Mouse (Mus musculus) induced T-regulatory cell, adult 2 months (primary cell): Measurements from ENCODE around the gene Pcyox1.

Experiments
- DNase-seq: peaks from one replicate; pipeline ENCODE4 v3.0.0-alpha.2; 2012; ENCODE audit warnings: low read depth

The Pcyox1 gene

GRCm38 (mm10) chr6:86396581-86397256, at the start of gene Pcyox1:
Gene Pcyox1, minus strand, starts transcription at chr6:86397154.
- DNase-seq: peak; percentile 89

- no peak for DNase-seq
These were observed 48.6 kb upstream of the Pcyox1 start for GRCm38 (mm10) chr6:86445551-86445950.

DNA sequence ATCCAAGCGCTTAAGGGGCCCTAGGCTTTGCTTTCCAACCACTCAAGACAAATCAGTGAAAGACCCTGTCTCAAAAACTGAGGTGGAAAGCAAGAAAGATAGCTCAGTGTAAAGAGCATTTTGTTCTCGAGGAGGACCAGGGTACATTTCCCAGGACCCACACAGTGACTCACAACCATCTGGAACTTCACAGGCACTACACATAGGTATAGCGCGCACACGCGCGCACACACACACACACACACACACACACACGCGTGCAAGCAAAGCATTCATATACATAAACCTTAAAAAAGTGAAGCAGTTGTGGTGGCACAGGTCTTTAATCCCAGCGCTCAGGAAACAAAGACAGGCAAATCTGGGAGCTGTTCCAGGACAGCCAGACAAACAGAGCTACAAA, 44.6 kb upstream of the Pcyox1 start:
- no peak for DNase-seq

DNA sequence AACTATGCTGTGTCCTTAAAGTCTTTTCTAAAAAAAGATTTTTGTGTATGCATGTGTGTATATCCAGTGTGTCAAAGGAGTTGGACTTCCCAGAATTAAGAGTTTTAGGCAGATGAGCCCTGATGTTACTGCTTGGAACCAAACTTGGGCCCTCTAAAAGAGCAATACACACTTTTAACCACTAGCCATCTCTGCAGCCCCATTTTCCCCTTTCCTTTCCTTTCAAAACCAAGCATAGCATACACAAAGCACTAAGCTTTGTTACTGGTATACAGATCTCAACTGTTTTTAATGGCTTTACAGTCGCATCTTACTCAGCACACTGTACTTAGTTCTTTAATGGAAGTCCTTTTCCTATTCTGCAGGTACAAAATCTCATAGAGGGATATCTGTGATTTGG, 42.6 kb upstream of the Pcyox1 start:
- peak; percentile 33 for DNase-seq

DNA sequence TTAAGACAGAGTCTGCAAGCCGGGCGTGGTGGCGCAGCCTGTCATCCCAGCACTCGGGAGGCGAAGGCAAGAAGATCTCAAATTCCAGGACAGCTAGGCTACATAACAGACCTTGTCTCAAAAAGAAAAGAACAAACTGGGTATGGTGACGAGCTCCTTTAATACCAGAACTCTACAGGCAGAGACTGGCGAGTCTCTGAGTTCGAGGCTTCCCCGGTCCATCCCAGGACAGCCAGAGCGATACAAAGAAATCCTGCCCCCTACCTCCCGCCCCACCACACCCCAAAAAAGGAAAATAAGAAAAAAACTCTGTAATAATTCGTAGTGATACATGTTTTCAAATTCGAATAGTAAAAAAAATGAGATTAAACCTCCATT, 42.2 kb upstream of the Pcyox1 start:
- DNase-seq: no peak

DNA sequence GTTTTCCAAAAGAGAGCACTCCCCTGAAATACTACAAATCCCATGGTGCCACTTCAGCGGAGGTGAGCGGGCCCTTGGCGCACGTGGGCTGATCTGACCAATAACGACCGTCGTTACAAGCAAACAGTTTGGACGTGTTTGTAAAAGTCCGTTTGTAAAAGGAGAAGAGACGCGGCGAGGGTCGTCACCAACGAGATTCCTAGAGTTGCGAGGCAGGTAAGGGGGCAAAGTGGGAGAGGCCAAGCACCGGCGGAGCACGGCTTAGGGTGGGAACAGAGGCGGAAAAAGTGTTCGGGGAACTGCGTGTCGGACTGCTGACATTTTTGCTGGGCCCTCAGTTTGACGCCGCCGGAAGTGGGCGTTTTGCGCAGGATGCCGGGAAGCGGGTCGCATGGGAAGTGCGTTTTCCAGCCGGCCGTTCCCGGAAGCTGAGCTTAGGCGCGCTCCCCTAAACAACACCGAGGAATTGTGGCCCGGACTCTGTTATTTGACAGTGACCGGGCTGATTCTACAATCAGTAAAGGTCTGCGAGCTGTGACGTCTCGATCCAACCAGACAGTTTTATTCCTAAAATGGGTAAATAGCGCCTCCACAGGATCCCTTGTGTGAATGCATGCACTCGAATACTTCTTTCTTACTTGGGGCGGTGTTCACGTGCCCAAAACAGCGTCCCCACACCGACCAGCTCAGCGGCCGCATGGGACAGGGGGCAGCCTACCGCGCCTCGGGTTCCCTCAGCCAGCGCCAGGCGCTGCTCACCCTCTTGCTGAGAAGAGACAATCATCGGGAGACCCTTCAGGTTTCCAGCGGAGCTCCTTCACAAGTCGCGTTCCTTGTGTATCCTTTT, 41.5 kb upstream of the Pcyox1 start, which contains the start of gene C87436:
Gene C87436, plus strand, starts transcription at position 103 of the 847 bp plus-strand sequence.
- peak; percentile 98 for DNase-seq

- DNase-seq: peak; percentile 82
These were observed 40.8 kb upstream of the Pcyox1 start for GRCm38 (mm10) chr6:86437711-86438110.

DNA sequence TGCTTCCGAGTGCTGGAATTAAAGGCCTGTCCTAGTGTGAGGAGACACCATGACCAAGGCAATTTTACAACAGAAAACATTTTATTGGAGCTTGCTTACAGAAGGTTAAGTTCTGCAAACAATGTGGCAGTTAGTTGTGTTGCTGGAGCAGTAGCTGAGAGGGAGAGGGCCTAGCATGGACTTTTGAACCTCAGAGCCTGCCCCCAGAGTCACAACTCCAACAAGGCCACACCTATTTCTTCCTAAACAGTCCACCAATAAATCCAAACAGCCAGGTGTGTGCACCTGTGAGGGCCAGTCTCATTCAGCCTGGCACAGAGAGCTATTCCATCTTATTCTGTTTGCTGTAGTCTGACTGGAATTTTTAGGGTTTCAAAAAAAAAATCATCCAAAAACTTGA, 36.7 kb upstream of the Pcyox1 start:
- DNase-seq: no peak

DNA sequence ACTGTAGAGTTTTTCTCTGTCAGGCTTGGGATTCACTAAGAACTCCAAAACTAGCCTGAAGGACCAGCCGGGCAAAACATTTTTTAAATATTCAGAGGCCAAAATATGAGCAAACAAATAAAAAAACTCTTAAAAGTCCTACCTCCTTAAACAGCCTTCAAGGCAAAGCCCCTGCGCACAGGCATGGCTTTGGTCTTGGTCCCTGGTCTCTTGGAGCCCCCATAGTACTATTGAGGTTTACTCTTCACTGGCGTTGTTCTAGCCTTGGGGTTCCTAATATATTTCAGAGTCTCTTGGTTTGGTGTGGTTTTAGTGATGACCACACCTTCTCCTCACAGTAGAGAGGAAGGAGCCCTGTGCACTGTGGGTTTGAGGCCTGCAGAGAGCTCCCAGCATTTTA, 34.6 kb upstream of the Pcyox1 start:
- DNase-seq: no peak

DNA sequence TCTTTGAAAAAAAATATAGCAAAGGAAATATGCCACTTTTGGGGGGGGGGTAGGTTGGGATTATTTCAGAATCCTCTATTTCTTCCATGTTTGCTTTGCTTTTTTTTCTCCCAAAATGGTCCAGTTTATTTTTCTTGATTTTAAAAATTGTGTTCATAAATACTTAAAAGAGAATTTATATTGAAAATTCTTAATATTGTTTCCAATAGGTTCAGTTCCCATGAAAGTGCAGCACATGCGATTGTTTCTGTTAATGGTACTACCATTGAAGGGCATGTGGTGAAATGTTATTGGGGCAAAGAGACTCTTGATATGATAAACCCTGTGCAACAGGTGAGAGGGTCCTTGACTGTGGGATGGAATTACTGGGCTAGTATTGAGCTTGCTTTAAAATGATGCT, 29.4 kb upstream of the Pcyox1 start, which contains the start of gene Gm44790:
Gene Gm44790, plus strand, starts transcription at position 301 of the 400 bp plus-strand sequence.
- DNase-seq: no peak

DNA sequence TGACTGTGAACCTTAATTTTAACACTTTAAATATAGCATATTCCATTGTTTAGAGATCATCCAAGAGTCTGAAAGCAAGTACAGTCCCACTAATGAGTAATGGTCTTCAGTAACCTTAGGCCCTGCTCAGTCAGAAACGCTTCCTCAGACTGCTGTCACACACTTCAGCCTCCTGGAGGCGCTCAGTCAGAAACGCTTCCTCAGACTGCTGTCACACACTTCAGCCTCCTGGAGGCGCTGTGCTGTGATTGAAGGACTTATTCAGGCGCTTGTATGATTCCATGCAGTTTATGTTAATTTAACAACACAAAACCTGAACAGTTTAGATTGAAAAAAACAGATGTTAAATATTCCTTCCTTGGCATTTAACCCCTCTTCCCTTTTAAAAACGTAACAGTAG, 23.5 kb upstream of the Pcyox1 start:
- peak; percentile 67 for DNase-seq

DNA sequence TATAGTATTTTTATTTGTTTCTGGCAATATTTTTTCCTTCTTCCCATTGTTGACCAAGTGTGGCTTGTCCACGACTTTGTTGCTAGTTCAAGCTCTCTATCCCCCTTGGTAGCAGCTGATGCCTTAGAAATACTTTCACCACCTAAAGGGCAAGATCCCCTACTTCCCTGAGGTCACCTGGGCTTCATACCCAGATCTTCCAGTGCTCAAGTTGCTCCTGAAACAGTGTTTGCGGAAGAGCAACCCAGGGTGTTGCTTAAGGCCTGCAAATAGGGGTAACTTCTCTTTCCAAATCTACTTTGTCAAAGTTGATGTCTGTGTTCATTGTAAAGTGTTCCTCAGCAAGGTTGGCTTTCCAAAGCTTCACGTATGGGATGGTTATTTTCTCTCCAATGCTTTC, 22.3 kb upstream of the Pcyox1 start:
- DNase-seq: no peak

DNA sequence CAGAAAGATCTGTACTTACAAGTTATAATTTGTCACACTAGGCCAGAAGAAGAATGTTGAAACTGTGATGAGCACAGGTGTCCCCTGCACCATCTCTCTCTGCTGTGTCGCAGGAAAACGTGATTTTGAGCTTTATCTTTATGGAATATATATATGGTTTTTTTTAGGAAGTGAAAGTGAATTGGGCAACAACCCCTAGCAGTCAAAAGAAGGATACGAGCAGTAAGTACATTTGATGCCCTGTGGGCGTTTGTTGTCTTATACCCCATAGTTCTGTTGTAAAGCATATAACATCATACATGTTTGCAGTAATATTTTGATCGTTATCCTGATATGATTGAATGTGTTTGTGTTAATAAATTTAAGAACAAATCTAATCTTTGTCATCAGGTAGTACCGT, 21.8 kb upstream of the Pcyox1 start:
- no peak for DNase-seq

- DNase-seq: no peak
These were observed 9.4 kb upstream of the Pcyox1 start for GRCm38 (mm10) chr6:86406306-86406705.

GRCm38 (mm10) chr6:86404996-86405395, 8.0 kb upstream of the Pcyox1 start:
- peak; percentile 57 for DNase-seq

DNA sequence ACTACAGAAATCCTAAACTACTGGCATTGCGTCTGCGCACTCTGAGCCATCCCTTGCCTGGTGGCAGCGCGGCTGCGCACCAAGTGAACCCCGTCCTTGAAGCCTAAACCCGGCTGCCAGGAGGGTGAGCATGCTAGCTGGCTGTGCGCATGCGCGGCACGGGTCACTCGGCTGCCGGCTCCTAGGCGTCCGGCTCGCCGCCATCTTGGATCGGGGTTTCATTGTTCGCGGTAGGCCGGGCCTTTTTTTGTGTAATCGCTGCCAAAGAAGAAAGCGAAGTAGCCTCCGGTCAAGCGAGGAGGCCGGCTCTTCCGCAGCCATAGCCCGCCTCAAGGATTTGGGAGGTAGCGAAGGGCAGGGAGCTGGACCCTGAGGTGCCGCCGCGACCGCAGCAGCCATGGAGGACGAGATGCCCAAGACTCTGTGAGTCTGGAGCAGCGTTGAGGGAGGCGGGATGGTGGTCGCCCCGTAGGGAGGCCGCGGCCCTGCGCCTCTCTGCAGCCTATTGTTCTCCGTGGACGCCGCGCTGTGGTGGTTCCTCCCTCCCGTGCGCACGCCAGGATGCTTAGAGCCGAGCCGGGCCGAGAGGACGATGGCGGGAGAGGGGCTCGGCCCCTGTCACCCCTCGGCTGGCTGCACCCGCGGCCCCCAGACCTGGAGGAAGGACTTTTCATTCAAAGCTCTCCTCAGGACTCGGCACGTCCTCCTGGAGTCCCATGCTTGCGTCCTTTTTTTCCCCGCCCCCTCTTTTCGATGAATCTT, 7.3 kb upstream of the Pcyox1 start, which contains the start of gene Tia1:
Gene Tia1, plus strand, starts transcription at position 120 of the 762 bp plus-strand sequence.
- peak; percentile 98 for DNase-seq

DNA sequence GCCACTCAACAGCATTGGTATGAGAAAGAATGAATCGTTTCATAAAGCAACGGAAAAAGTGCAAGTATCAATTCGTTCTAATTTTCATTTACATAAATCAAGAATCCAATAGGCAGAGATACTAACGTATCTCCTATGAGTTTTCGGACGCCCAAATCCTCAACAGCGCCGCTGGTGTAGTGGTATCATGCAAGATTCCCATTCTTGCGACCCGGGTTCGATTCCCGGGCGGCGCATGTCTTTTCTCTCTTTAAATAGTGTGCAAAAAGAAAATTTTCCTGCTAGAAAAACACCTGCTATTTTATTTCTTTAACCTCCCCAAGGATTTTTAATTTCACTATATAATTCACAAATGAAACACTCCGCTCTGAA, 6.8 kb upstream of the Pcyox1 start:
- peak; percentile 91 for DNase-seq

- no peak for DNase-seq
These were observed 6.0 kb upstream of the Pcyox1 start for GRCm38 (mm10) chr6:86402681-86403607.

GRCm38 (mm10) chr6:86400972-86401371, 4.0 kb upstream of the Pcyox1 start:
- DNase-seq: peak; percentile 86

DNA sequence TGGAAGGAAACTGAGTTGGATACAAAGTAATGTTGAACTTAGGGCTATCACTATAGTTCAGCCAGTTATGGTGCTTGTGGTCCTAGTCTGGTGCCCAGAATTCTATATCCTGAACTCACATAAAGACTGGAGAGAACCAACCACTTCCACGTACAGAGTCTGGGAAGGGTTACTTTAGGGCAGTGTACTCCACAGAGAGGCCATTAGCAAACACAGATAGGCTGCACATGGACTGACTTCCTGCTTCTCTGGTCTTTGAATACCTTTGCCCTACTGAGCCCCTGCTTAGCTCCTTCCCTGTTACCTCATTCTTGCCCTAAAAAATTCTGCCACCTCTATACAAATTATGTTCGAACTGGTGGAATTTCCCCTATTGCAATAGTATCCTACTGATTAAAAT, 3.0 kb upstream of the Pcyox1 start:
- DNase-seq: no peak

DNA sequence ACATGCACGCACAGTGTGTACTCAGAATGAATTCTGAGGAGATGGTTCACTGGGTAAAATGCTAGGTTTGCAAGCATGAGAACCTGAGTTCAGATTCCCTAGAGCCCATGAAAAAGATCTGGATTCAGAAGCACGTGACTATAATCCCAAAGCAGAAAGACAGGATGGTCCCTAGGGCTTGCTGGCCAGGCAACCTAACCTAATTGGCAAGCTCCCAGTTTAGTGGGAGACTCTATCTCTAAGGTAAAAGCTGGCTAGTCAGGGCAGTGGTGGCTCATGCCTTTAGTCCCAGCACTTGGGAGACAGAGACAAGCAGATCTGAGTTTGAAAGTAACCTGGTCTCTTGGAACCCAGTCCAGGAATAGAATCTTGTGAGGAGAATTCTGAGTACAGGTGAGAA, 2.0 kb upstream of the Pcyox1 start:
- no peak for DNase-seq
